Mouse (Mus musculus) erythroblast, embryonic 14.5 days (primary cell): Measurements from ENCODE around the gene Stx1a.

Source experiments
- GATA1 ChIP-seq: IDR thresholded peaks from 2 replicates; pipeline ENCODE4 v1.6.1; 2012; ENCODE audit warnings: low read length, inconsistent platforms, mixed read lengths
- TAL1 ChIP-seq: IDR thresholded peaks from 3 replicates; pipeline ENCODE4 v1.6.1; 2012; ENCODE audit warnings: low read length, inconsistent platforms, mixed read lengths

GRCm38 (mm10) chr5:134999797-135000196, 23.5 kb upstream of the Stx1a start:
- no peak for TF ChIP-seq GATA1
- TF ChIP-seq TAL1 = 0 out of 3 replicates have a peak, but pooled peaks have one; percentile 6
